Mouse (Mus musculus): ENCODE measurements at regions not wholly inside any gene's neighbourhood (a gene's known extent, or its start where the extent isn't known, plus 50 kb on each side); places are given as distances from the start of the nearest gene placed in this dataset.

DNA sequence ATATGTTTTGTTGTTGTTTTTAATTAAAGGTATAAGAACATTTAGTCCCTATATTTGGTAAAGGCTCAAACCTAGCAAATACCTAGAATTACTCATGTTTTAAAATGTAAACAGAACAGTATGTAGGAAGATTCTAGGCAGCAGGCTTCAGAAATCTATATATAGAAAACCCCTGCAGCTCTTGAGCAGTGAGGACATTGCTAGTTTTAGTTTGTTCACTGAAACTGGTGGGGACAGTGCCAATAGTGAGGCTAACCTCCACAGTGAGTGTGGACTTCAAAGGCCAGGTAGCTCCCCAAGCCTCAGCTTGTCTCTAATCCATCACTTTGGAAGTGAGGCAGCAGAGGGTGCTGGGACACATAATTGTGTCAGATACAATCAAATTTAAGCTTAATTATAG is 2645.7 kb downstream of the 9330182O14Rik start:
- no peak for TF ChIP-seq CTCF (IDR thresholded peaks at IDR 0.05; ENCODE audit: low read depth)
- TF ChIP-seq EP300 (IDR thresholded peaks at IDR 0.05; ENCODE audit: low read depth), result no peak
